Mouse (Mus musculus) urinary bladder, postnatal 10 days (tissue): ENCODE results near the gene Tspan9.

Experiments
- DNase-seq: peaks from one replicate; pipeline ENCODE4 v3.0.0; 2022; ENCODE audit warnings: low spot score

Tspan9 gene

DNA sequence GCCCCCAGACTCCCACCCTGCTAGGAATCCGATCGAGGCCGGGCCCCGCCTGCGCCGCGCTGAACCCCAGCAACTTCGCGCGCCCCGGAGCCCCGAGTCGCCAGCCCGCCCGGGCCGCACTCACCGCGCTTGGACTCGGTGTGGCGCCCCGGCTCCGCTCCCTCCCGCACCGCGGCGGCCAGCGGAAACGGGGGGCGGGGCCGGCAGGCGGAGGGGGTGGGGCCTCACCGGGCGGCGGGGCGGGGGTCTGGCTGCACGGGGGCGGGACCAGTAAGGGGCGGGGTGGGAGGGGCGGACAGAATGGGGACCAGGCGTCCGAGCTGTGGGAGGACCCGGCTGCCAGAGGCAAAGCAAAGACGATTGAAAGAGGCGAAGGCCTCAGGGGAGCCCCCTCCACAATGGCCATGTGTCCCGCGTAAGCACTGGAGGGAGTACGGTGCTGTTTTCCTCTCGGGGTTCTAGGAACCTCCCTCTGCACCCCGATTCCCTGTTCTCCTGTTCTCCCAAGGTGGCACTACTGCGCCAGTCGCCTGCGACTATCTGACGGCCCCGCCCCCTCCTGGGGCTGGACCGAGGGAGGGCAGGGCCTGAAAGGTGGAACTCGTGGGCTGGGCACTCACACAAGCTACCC lies at the start of gene Tspan9:
Gene Tspan9 (minus strand): TSS at position 205 of the 631 bp plus-strand sequence.
- peak; percentile 45 for DNase-seq

DNA sequence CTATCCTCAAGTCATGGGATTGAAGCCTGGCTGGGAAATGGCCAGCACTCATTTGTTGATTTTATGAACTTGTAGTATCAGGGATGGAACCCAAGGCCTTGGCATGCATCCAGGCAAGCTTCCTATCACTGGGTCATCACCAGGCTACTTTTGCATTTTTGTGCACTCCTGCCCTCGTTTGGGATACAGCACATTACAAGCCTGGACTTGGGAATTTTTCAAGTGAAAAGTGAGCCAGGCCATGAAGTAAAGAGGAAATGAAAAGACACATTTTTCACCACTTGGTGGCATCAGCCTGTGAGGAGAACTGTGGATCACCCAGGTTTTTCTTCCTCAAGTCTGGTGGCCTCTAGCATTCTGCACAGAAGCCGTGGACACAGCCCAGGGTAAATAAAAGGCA lies 40.1 kb upstream of the Tspan9 start:
- no peak for DNase-seq

GRCm38 (mm10) chr6:128181176-128181575 lies 37.8 kb upstream of the Tspan9 start:
- DNase-seq: no peak

DNA sequence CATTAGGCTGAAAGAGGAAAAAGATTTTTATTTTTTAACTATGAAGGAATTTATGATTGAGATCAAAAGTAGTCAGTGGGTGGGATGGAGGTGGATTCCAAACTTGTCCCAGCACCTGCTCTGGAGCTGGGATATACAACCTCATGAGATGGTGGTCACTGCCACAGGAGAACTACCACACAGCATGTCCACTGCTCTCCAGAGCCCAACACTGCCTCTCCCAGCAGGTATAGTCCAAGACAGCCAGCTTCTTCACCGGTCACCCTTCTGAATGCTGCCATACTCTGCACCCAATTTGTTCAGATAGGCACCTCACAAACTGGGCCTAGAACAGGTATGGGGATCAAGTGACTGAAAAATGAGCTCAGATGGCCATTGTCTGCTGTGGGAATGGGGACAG lies 36.3 kb upstream of the Tspan9 start:
- DNase-seq: no peak

- DNase-seq: no peak
Measured at GRCm38 (mm10) chr6:128179247-128179646, 35.9 kb upstream of the Tspan9 start.

GRCm38 (mm10) chr6:128178681-128179080 lies 35.3 kb upstream of the Tspan9 start:
- no peak for DNase-seq

- DNase-seq: no peak
Measured at GRCm38 (mm10) chr6:128168785-128169679, 25.6 kb upstream of the Tspan9 start.

- no peak for DNase-seq
Measured at GRCm38 (mm10) chr6:128165564-128165963, 22.2 kb upstream of the Tspan9 start.

- DNase-seq: no peak
Measured at GRCm38 (mm10) chr6:128164632-128165031, 21.2 kb upstream of the Tspan9 start.

- DNase-seq: no peak
Measured at GRCm38 (mm10) chr6:128159092-128159491, 15.7 kb upstream of the Tspan9 start.

- no peak for DNase-seq
Measured at GRCm38 (mm10) chr6:128158031-128158430, 14.6 kb upstream of the Tspan9 start.

DNA sequence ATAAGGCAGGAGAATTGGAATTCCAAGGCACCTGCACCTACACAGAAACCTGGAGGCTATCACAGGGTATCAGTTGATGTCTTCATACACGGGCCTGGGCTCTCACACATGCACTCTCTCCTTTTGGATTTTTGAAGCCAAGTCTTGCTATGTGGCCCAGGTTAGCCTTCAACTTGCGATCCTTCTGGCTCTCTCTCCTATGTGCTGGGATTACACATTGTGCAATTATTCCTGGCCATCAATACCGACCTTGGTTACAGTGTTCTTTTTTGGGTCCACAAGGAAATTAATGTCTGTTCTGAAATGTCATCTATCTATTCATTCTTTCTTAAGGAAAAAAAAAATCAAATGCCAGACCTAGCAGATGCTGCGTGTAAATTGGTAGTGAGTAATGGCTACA lies 13.1 kb upstream of the Tspan9 start:
- DNase-seq: no peak

- DNase-seq: no peak
Measured at GRCm38 (mm10) chr6:128155935-128156334, 12.5 kb upstream of the Tspan9 start.

DNA sequence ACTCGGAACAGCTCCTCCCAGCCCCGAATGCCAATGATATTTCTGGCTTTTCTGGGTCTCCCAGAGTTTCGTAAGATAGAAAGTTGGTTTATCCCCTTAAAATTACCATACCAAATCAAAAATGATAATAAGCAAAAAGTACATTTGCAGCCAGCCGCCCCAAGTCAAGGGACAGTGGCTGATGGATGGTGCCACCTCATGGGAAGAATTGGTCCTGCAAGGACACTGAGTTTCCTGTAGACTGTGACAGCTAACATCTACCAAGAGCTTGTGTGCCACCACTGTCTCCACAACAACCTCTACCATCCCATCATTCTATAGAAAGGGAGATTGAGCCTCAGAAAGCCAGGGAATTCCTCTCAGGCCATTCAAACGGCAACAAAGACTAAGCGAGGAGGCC lies 2.4 kb upstream of the Tspan9 start:
- DNase-seq: no peak

DNA sequence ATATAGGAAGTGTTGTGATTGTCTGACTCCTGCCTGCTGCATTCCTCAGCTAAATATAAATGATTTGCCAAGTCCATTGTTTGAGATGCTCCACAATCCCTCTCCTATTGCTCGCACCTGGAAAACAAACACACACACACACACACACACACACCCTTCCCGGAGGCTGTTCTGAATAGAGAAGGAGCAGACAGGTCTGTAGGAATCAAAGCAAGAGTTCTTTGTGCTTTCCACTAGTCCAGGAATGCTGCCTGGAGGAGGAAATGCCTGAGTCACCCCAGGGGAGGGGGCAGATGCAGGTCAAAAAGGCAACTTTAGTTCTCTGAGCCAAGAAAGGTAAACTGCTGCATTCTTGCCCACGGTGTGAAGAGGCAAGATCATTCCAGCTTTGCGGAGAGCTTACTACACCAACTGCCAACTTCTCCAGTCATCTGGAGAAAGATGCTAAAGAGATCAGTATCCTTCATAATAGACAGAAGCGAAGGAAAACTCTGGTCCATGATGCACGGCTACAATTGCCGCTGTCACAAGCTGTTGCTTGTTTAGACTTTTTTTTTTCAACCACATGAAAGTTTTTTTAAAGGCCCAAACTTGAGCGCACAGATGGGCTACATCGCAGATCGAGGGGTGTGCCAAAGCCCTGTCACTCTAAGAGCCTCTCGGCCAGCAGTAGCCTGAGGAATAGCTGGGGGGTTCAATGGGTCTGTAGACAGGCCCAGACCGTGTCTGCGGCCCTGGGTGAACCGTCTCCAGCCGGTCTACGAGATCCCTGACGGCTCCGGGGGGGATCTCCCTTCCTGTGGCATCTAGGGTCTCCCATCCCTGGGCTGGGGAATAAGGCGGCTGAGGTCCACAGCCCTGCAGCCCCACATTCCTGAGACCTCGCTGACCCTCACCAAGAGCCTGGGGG lies 770 bp downstream of the Tspan9 start:
- DNase-seq: no peak

GRCm38 (mm10) chr6:128140724-128141123 lies 2.7 kb downstream of the Tspan9 start:
- no peak for DNase-seq

DNA sequence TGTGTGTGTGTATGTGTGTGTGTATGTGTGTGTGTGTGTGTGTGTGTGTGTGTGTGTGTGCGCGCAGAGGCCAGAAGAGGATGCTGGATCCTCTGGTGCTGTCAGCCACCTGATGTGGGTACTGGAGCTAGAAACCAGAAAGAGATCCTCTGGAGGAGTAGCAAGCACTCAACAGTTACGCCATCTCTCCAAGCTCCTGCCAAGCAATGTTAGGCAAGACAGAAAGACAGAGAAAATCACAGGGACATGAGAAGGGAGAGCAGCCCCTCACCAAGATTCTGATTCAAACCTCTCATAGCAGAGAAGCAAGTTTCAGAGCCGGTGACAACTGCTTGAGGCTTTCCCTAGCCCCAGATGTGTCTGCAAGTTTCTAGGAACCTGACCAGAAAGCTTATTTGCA lies 5.5 kb downstream of the Tspan9 start:
- no peak for DNase-seq

DNA sequence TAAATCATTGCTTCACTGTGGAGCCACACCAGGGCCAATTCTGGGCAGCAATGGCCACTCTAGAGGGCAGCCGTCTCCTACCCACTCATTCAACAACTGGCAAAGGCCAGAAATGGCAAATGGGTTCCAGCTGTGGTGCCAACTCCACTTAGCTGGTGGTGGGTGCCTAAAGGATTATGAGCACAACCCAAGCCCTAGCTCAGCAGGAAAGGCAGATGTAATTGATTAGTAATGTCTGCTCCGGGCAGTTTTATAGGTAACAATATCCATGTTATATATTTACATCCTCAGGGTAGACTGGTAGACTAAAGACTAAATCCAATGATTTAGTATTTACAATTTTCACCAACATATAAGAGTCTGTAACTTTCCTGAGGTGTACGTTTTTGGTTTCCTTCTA lies 6.7 kb downstream of the Tspan9 start:
- DNase-seq: no peak

GRCm38 (mm10) chr6:128135459-128135858 lies 7.9 kb downstream of the Tspan9 start:
- no peak for DNase-seq

- no peak for DNase-seq
Measured at GRCm38 (mm10) chr6:128135006-128135405, 8.4 kb downstream of the Tspan9 start.

DNA sequence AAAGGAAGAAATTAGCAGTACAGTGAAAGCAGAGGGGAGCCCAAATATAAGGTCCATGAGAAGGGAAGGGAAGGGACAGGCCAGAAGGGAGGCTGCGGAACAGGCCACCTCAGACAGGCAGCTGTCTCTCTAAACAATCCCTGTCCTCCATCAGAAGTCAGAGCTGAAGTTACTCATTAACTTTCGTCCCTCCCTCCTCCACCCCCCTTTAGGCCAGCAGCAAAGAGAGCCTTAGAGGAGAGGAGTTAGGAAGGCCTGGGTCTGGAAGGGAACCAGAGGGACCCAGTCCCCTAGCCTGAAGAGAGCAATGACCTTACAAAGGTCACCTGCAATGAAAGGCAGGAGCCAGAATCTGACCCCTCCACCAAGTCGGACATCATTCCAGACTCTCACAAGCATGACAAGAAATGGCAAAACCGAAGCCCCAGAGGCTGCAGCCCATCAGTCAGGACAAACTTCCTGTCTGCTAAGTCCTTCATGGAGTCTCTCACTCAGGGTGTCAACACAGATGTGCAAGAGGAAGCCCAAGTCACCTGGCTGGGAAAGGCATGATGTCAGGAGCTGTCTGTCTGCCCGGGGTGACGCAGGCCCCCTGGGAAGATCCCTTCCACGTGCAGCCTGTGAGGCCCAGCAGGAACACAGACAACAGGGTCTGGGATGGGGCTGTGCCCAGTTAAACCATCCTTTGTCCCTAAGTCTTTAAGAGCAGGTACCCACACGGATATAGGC lies 9.0 kb downstream of the Tspan9 start:
- DNase-seq: no peak
